Mouse (Mus musculus): Measurements from ENCODE around the gene 4930544G11Rik.

4930544G11Rik gene

GRCm38 (mm10) chr6:65952309-65952708 is at the start of gene 4930544G11Rik:
TSS of gene 4930544G11Rik (plus strand) at chr6:65952609.
- no peak for DNase-seq (ENCODE audit: low read depth in 2 of 2, low spot score in 2 of 2)

GRCm38 (mm10) chr6:65906657-65907182 is 45.7 kb upstream of the 4930544G11Rik start:
- DNase-seq (ENCODE audit: low read depth in 2 of 2, low spot score in 2 of 2) = no peak

- DNase-seq (ENCODE audit: low read depth in 2 of 2, low spot score in 2 of 2) = no peak
These were observed 37.0 kb upstream of the 4930544G11Rik start for GRCm38 (mm10) chr6:65915421-65915820.

- DNase-seq (ENCODE audit: low read depth in 2 of 2, low spot score in 2 of 2) = no peak
These were observed 30.7 kb upstream of the 4930544G11Rik start for GRCm38 (mm10) chr6:65921703-65922102.

GRCm38 (mm10) chr6:65923501-65924084 is 28.8 kb upstream of the 4930544G11Rik start:
- DNase-seq (ENCODE audit: low read depth in 2 of 2, low spot score in 2 of 2) = no peak

- DNase-seq (ENCODE audit: low read depth in 2 of 2, low spot score in 2 of 2) = no peak
These were observed 26.6 kb upstream of the 4930544G11Rik start for GRCm38 (mm10) chr6:65925737-65926333.

- no peak for DNase-seq (ENCODE audit: low read depth in 2 of 2, low spot score in 2 of 2)
These were observed 21.9 kb upstream of the 4930544G11Rik start for GRCm38 (mm10) chr6:65930523-65930922.

- DNase-seq (ENCODE audit: low read depth in 2 of 2, low spot score in 2 of 2) = no peak
These were observed 19.6 kb upstream of the 4930544G11Rik start for GRCm38 (mm10) chr6:65932776-65933175.

- no peak for DNase-seq (ENCODE audit: low read depth in 2 of 2, low spot score in 2 of 2)
These were observed 19.2 kb upstream of the 4930544G11Rik start for GRCm38 (mm10) chr6:65933177-65933576.

- DNase-seq (ENCODE audit: low read depth in 2 of 2, low spot score in 2 of 2) = no peak
These were observed 16.7 kb upstream of the 4930544G11Rik start for GRCm38 (mm10) chr6:65935566-65936281.

GRCm38 (mm10) chr6:65950492-65950891 is 1.9 kb upstream of the 4930544G11Rik start:
- no peak for DNase-seq (ENCODE audit: low read depth in 2 of 2, low spot score in 2 of 2)

GRCm38 (mm10) chr6:65969386-65970111 is 17.1 kb downstream of the 4930544G11Rik start:
- DNase-seq (ENCODE audit: low read depth in 2 of 2, low spot score in 2 of 2) = no peak

- peak in 1 of 2 experiments; percentile 13 for DNase-seq (ENCODE audit: low read depth in 2 of 2, low spot score in 2 of 2)
These were observed 18.0 kb downstream of the 4930544G11Rik start for GRCm38 (mm10) chr6:65970410-65970809.

- DNase-seq (ENCODE audit: low read depth in 2 of 2, low spot score in 2 of 2) = no peak
These were observed 39.7 kb downstream of the 4930544G11Rik start for GRCm38 (mm10) chr6:65992081-65992480.

- DNase-seq (ENCODE audit: low read depth in 2 of 2, low spot score in 2 of 2) = no peak
These were observed 45.9 kb downstream of the 4930544G11Rik start for GRCm38 (mm10) chr6:65998343-65998742.

All from CD8-positive naive resting alpha-beta T cell, adult 2 months (primary cell).